Mouse (Mus musculus) limb, embryonic 10.5 days (tissue): Measurements from ENCODE around the gene Inpp5b. TPM values are rescaled to one million over a fixed set of nuclear protein-coding genes. Genes with fewer than 3 reads are reported as not detected.
"Not testable (repeated sequence)": the region's sequence is repeated elsewhere in the genome, so short reads cannot be mapped to it uniquely, and the experiment has no call there.

ENCODE experiments used
- DNase-seq: peaks from one replicate; pipeline ENCODE4 v3.0.0-alpha.2; 2017; ENCODE audit warnings: low spot score
- H3K27ac ChIP-seq: fragments of 300-500 bp; sonication (generic); 2 replicates; pipeline ENCODE4 v1.5.1; 2016; ENCODE audit warnings: mild to moderate bottlenecking
- H3K27me3 ChIP-seq: fragments of 300-500 bp; sonication (generic); 2 replicates; pipeline ENCODE4 v1.6.1; 2016; ENCODE audit warnings: low read depth, mild to moderate bottlenecking; ENCODE audit not compliant: poor library complexity, severe bottlenecking
- H3K36me3 ChIP-seq: fragments of 300-500 bp; sonication (generic); 2 replicates; pipeline ENCODE4 v1.6.1; 2016; ENCODE audit warnings: mild to moderate bottlenecking, moderate library complexity
- H3K4me1 ChIP-seq: fragments of 300-500 bp; sonication (generic); 2 replicates; pipeline ENCODE4 v1.6.1; 2016
- H3K4me3 ChIP-seq: fragments of 300-500 bp; sonication (generic); 2 replicates; pipeline ENCODE4 v1.5.1; 2016; ENCODE audit warnings: mild to moderate bottlenecking, moderate library complexity
- H3K9me3 ChIP-seq: fragments of 300-500 bp; sonication (generic); replicated peaks from 2 replicates; pipeline ENCODE4 v1.6.1; 2016; ENCODE audit warnings: mild to moderate bottlenecking
- WGBS: fragments of 180-500 bp; shearing (Covaris S2); methylation state at CpG from one replicate; pipeline ENCODE4 v1.1.7; 2016; 5-methylcytosine and 5-hydroxymethylcytosine counted together
- polyA plus RNA-seq: library from polyadenylated mRNA; unstranded; fragments of >200 nt; fragmentation: Nextera tagmentation; extraction: Ambion mirVana; gene quantifications from 2 replicates; pipeline ENCODE4 v1.2.1, GENCODE M21; 2016

The Inpp5b gene
- polyA plus RNA-seq, 1 experiment from 2014 or later, result 22.8 TPM

DNA sequence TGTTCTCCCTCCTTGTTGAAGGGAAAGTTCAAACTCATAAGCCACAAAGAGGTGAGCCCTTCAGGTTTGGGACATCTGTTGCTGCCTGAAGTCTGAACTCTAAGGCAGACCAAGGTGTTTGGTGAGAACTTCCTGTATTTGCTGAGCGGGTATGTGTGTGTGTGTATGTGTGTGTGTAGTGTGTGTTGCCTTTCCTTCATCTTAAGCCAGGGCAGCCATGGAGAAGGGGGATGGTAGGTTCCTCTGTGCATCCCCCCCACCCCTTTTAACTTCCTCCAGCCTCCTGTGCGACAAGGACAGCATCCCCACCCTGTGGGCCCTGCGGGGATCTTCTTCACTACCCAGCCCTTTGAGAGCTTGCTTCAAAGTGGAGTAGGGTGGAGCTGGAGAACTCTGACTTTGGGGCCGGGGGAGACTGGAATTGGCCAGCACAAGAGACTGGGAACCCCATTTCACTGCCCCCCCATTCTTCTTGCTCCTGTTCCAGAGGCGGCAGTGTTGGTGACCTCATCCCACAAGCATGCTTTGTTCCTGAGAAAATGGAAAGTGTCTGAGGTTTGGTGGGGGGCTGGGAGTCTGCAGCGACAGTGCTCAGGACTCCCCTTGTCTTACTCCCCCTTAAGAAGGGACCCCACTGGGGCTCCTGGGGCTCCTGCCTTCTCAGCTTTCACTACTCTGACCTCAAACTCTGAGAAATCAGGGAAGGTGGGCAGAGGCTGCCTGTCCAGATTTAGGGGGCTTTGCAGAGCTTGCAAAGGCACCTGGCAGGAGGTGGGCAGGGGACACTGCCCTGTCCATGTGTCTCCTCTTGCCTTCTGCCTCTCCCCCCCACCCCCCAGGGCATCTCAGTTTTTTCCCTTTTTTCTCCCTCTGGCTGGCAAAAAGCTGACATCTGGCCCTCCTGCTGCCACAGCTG, 37.5 kb upstream of the Inpp5b start:
- WGBS, result 8% methylated on average over 6 of the region's 6 CpGs
- Histone ChIP-seq H3K27ac (peak overlapping the region; percentile 90), H3K9me3 (no peaks in the 10 kb centered on the region), H3K36me3 (peaks cover 36% of the 10 kb centered on the region), H3K4me3 (peak overlapping the region; percentile 37), H3K4me1 (peaks cover 90% of the 10 kb centered on the region), H3K27me3 (no peaks in the 10 kb centered on the region)
- peak; percentile 59 for DNase-seq

DNA sequence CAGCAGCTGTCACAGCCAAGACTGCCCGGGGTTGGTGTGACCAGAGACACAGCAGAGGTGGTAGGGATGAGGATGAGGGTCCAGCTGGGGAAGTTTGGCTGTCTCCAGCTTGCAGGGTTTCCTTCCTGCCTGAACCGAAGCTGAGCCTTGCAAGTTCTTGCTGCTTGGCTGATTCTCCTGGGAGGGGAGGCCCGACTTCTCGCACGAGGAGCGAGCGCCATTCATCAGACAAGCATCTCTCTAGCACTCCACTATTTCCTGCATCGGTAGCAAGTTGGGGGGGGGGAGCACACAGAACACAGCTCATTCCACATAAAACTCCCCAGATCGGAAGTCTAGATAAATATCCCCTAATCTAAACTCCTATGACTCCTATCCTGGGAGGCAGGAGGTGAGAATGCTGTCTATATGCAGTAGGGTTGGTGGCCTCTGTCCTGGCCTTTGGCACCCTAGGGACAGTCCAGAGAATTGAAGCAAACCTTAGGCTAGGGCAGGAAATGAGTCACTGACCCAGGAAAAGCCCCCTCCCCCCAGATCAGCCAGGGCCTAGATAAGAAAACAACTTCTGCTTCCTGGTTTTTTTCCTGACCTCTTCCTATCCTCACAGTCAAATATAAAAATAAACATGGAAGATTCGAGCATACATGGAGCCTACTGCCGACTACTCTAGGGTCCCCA, 36.7 kb upstream of the Inpp5b start:
- peak; percentile 60 for DNase-seq
- no peaks in the 10 kb centered on the region for H3K9me3 ChIP-seq
- H3K27me3 ChIP-seq, result no peaks in the 10 kb centered on the region
- peaks cover 36% of the 10 kb centered on the region for H3K36me3 ChIP-seq
- peak overlapping the region; percentile 37 for H3K4me3 ChIP-seq
- H3K4me1 ChIP-seq, result peaks cover 90% of the 10 kb centered on the region
- peak overlapping the region; percentile 90 for H3K27ac ChIP-seq
- WGBS, result 21% methylated on average over 11 of the region's 11 CpGs

DNA sequence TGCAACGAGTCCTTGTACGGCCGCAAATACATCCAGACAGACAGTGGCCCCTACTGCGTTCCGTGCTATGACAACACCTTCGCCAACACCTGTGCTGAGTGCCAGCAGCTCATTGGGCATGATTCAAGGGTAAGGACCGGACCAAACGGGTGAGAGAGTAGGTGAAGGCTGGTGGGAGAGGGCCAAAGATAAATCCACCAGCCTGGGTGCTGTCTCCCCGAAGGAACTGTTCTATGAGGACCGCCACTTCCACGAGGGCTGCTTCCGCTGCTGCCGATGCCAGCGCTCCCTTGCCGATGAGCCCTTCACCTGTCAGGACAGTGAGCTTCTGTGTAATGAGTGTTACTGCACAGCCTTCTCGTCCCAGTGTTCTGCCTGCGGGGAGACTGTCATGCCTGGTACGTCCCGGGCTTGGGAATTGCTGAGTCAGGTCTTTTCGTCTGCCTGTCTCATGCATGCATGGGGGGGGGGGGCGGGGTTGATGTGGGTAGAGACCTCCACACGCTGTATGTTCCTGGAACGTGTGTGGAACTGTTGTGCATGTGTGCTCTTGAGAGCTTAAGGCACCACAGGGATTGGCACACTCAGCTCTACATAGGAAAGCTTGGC, 35.9 kb upstream of the Inpp5b start:
- peak overlapping the region; percentile 90 for H3K27ac ChIP-seq
- peaks cover 94% of the 10 kb centered on the region for H3K4me1 ChIP-seq
- DNase-seq, result no peak
- WGBS, result 92% methylated on average over 23 of the region's 23 CpGs
- H3K9me3 ChIP-seq, result no peaks in the 10 kb centered on the region
- H3K36me3 ChIP-seq, result peaks cover 36% of the 10 kb centered on the region
- no peak overlapping the region for H3K4me3 ChIP-seq
- no peaks in the 10 kb centered on the region for H3K27me3 ChIP-seq

DNA sequence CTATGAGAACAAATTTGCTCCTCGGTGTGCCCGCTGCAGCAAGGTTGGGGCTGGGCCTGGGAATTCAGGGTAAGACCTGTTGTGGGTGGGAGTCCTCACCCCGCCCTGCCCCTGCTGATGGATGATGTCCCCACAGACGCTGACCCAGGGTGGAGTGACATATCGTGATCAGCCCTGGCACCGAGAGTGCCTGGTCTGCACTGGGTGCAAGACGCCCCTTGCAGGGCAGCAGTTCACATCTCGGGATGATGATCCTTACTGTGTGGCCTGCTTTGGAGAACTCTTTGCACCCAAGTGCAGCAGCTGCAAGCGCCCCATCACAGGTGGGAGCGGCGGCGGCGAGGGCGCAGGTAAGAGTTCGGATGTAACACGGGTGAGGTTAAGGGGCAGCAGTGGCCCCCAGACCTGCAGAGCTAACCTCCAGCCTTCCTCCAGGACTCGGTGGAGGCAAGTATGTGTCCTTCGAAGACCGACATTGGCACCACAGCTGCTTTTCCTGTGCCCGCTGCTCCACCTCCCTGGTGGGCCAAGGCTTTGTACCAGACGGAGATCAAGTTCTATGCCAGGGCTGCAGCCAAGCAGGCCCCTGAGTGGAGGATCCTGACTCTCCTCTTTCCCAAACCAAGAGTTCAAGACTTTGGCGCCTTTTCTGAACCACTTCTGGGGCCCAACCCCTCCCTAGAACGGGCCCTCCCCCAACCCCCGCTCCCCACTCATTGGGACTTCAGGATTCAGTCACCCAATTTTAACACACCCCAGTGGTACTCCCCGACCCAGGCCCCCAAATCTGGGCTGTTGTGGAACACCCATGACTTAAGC, 34.1 kb upstream of the Inpp5b start:
- peaks cover 82% of the 10 kb centered on the region for H3K4me1 ChIP-seq
- H3K4me3 ChIP-seq, H3K27me3 ChIP-seq, H3K9me3 ChIP-seq, DNase-seq: not testable (repeated sequence)
- 89% methylated on average over 25 of the region's 25 CpGs for WGBS
- H3K27ac ChIP-seq, result peak overlapping the region; percentile 96
- peaks cover 36% of the 10 kb centered on the region for H3K36me3 ChIP-seq

DNA sequence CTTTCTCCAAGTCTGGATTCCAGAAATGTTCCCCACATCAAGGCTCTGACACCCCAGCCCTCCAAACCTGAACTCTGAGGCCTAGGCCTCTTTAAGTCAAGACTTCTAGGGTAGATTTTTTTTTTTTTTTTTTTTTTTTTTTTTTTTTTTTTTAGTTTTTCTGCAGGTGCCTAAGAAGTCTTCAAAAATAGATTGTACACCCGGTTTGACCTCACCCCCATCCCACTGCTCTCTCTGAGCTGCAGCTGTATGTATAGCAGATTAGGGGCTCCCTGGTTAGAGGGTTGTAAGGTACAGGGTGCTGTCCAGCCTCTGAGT, 33.5 kb upstream of the Inpp5b start:
- not testable (repeated sequence) for H3K27me3 ChIP-seq, DNase-seq, H3K4me3 ChIP-seq, H3K9me3 ChIP-seq
- peaks cover 76% of the 10 kb centered on the region for H3K4me1 ChIP-seq
- peaks cover 35% of the 10 kb centered on the region for H3K36me3 ChIP-seq
- WGBS, result 4% methylated on average over 1 of the region's 1 CpGs
- peak overlapping the region; percentile 96 for H3K27ac ChIP-seq

DNA sequence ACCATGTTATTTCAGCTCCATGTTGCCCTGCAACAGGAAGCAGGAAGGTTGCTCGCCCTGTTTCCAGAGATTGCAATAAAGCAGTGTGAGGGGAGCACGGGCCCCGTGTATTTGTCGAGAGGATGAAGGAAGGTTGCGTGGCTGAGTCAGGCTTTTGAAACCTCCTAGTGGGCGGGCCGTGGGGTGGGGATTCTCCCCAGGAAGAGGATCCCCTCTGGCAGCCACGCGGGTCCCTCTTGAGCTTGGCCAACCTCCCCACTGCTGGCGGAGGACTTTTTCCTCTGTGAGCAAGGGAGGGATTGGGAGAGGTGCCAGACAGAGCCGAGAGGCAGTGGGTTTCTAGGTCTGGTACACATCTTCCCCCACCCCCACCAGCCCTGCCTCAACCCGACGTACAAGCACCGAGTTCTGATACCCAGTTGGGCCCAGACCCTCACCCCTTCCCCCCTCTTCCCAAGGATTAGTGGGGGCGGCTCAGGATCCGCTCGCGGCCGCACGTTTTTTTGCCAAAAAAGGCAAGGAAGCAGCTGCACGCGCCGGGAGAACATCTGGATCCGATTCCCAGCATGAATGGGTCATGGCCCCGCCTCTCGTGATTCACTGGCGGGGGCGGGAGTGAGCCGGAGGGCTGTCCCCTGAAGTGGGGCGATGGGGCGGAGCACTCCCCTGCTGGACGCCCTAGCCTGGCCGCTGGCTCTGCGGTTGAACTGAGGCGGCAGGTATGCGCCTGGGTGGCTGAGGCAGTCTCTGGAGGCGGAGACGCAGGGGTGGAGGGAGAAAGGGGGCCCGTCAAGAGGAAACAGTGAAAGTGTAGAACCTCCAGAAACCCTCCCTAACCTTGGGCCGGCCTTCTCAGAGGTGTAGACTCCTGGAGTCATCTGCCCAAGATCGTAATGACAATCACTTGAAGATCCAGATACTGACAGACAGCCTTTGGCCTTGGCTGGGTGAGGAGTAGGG, 32.9 kb upstream of the Inpp5b start:
- under 1% methylated on average over 41 of the region's 41 CpGs for WGBS
- Histone ChIP-seq H3K27ac (peak overlapping the region; percentile 96), H3K4me1 (peaks cover 70% of the 10 kb centered on the region), H3K36me3 (peaks cover 32% of the 10 kb centered on the region), H3K4me3 (peak overlapping the region; percentile 45), H3K9me3 (no peaks in the 10 kb centered on the region), H3K27me3 (no peaks in the 10 kb centered on the region)
- DNase-seq, result peak; percentile 98

DNA sequence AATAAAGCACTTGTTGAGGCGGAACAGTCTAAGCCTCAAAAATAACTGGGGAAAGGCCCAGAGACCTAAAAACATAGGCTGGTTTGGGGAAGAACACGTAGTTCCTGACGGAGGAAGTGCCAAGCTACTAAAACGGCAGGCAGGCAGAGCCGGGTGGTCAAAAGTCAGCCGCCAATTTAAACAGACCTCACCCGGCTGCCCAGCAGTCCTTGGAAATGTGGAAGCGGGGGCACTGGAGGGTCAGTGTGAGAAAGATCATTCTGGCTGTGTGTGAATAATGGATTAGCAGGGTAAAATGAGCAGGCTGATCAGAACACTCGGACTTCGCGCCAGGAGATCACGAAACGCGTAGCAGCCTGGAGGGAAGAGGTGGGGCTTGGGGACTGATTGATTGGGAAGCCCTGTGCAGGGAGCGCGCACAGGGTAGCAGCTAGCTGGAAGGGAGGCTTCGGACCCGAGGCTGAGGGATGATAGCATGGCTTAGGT, 31.6 kb upstream of the Inpp5b start:
- Histone ChIP-seq H3K27ac (peak overlapping the region; percentile 96), H3K36me3 (peaks cover 28% of the 10 kb centered on the region), H3K9me3 (no peaks in the 10 kb centered on the region), H3K4me1 (peaks cover 60% of the 10 kb centered on the region), H3K27me3 (no peaks in the 10 kb centered on the region), H3K4me3 (peak overlapping the region; percentile 45)
- WGBS, result 3% methylated on average over 18 of the region's 18 CpGs
- DNase-seq, result peak; percentile 67

DNA sequence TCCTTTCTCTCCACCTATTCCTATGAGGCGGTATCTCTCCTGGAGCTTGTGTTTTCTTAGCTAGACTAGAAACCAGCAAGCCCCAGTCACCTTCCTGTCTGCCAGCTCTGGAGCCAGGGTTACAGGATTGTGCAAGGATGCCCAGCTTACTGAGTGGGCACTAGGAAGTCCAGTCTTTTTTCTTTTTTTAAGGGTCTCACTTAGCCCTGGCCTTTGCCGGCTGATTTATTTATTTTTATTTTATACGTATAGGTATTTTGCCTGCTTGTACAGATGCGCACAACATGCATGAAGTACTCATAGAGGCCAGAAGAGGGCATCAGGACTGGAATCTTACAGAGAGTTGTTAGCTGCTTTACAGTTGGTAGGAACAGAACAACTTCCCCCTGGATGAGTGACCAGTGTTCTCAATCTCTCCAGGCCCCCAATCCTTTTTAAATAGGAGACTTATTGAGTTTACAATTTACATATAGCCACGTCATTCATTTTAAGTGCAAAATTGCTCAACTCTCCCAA, 30.8 kb upstream of the Inpp5b start:
- H3K4me3 ChIP-seq, result no peak overlapping the region
- H3K27ac ChIP-seq, result peak overlapping the region; percentile 96
- 14% methylated on average over 5 of the region's 5 CpGs for WGBS
- no peaks in the 10 kb centered on the region for H3K9me3 ChIP-seq
- DNase-seq, result peak; percentile 46
- no peaks in the 10 kb centered on the region for H3K27me3 ChIP-seq
- peaks cover 24% of the 10 kb centered on the region for H3K36me3 ChIP-seq
- H3K4me1 ChIP-seq, result peaks cover 58% of the 10 kb centered on the region

DNA sequence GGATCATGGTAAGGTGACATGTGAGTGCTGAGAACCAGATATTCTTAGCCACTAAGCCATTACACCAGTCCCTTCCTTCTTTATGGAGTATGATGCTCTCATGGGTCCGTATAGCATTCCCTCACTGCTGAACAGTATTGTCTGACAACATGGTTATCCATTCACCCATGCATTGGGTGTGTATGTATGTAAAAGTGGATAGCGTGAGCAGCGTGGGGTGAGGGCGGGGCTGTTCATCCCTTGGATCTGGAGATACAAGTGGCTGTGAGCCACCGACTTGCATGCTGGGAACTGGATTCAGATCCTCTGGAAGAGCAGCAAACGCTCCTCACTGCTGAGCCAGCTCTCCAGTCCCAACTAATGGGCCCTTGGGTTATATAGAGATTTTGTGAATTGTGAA, 29.0 kb upstream of the Inpp5b start:
- H3K36me3 ChIP-seq, result peaks cover 24% of the 10 kb centered on the region
- no peak for DNase-seq
- 88% methylated on average over 6 of the region's 6 CpGs for WGBS
- H3K4me1 ChIP-seq, result peaks cover 50% of the 10 kb centered on the region
- no peaks in the 10 kb centered on the region for H3K27me3 ChIP-seq
- no peak overlapping the region for H3K4me3 ChIP-seq
- no peaks in the 10 kb centered on the region for H3K9me3 ChIP-seq
- no peak overlapping the region for H3K27ac ChIP-seq

DNA sequence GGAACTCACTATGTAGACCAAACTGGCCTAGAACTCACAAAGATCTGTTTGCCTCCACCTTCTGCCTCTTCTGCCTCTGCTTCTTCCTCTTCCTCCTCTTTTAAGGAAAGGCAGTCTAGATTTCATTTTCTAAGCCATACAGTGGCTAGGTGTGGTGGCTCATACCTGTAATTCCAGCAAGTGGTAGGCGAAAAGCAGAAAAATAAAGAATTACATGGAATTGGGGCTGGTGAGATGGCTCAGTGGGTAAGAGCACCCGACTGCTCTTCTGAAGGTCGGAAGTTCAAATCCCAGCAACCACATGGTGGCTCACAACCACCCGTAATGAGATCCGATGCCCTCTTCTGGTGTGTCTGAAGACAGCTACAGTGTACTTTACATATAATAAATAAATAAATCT, 27.8 kb upstream of the Inpp5b start:
- not testable (repeated sequence) for H3K9me3 ChIP-seq, H3K4me3 ChIP-seq, H3K27ac ChIP-seq, DNase-seq, H3K27me3 ChIP-seq
- Histone ChIP-seq H3K36me3 (peaks cover 32% of the 10 kb centered on the region), H3K4me1 (peaks cover 38% of the 10 kb centered on the region)
- 74% methylated on average over 5 of the region's 5 CpGs for WGBS
